Mouse (Mus musculus): ENCODE data around the gene Pacrg.

- TF ChIP-seq CTCF (IDR thresholded peaks at IDR 0.05; ENCODE audit: low read depth, low read length), result no peak
- TF ChIP-seq POLR2A (IDR thresholded peaks at IDR 0.05; ENCODE audit: extremely low read depth, insufficient read depth, low read length), result no peak
These were observed 332.0 kb downstream of the Pacrg start for GRCm38 (mm10) chr17:10508088-10508487.

Data from liver, adult 2 months (tissue).